Comparison of ENCODE assay signal across 10 mouse cellular contexts in genomic region chr10:42841531-42842195, GRCm38 (mm10). TPM values are rescaled to one million over a fixed set of nuclear protein-coding genes. Genes with fewer than 3 reads are reported as not detected.
DNase-seq lines count a peak whose midpoint lies in the region; ATAC-seq and TF ChIP-seq lines count a peak whose summit lies in the region.
"Had no signal": no experiment of that assay in that cellular context is flagged by ENCODE, and none has a peak within 500 bp of the region (broad histone marks: within the 10 kb centered on the region; RNA-seq: fewer than 3 reads in every experiment).

No protein-coding gene starts in this region.

- no peak overlapping the region for H3K4me3 ChIP-seq in left cerebral cortex, adult 2 months
- H3K4me3 ChIP-seq: embryonic facial prominence, embryonic 13.5 days had no signal

- 0 out of 2 replicates have a peak, but pooled peaks have one; percentile 13 for ATAC-seq in monocyte, adult 5-6 weeks (replicated peaks; ENCODE audit: insufficient number of reproducible peaks, low FRiP score, low TSS enrichment, poor library complexity, severe bottlenecking)

- DNase-seq in left cerebral cortex, adult 2 months (ENCODE audit: extremely low spot score in 1 of 2, low spot score in 2 of 2): no peak
- DNase-seq in left cerebral cortex, postnatal 10 days (ENCODE audit: extremely low spot score in 1 of 2, low spot score in 2 of 2): no peak
- peak; percentile 66 for DNase-seq in ES-CJ7 (ENCODE audit: low read depth, low spot score)
- DNase-seq in c-Kit-positive CD71-positive TER-119-positive erythroid progenitor cells, embryonic 14.5 days (ENCODE audit: low spot score): peak; percentile 26
- no peak for DNase-seq in layer of hippocampus, postnatal 36 days
- no peak for DNase-seq in left cerebral cortex, postnatal 25 days (ENCODE audit: low spot score in 2 of 2)
- DNase-seq in layer of hippocampus, adult 9-10 months (ENCODE audit: low spot score): no peak

- peak; percentile 49 for TF ChIP-seq CTCF in left cerebral cortex, adult 2 months (IDR thresholded peaks at IDR 0.05)

- no peak overlapping the region for H3K27ac ChIP-seq in left cerebral cortex, adult 2 months
- H3K27ac ChIP-seq: embryonic facial prominence, embryonic 13.5 days; hindbrain, embryonic 14.5 days had no signal

- intact Hi-C loops in left cerebral cortex, adult 2 months (cut with DNase I): loop anchor here (1.0 to 5.0 kb wide), 2 partner anchors 101 to 146 kb away; no protein-coding TSS in a partner anchor
- intact Hi-C loops in left cerebral cortex, postnatal 10 days (cut with DNase I): loop anchor here (2.0 kb wide), 1 partner anchor 101 kb away; no protein-coding TSS in a partner anchor
- intact Hi-C loops in left cerebral cortex, postnatal 25 days (cut with DNase I): loop anchor here (1.0 kb wide), 1 partner anchor 101 kb away; no protein-coding TSS in a partner anchor

RNA-seq across cellular contexts. Expression of gene Scml4, which starts 18.5 kb away (rescaled TPM):
- total RNA-seq in left cerebral cortex, adult 2 months (2021): 1 to 10 TPM; 3.6 TPM
- 1 to 10 TPM; 7.7 to 8.4 TPM for total RNA-seq in left cerebral cortex, postnatal 10 days (2021)
- total RNA-seq in monocyte, adult 5-6 weeks (2017): 5.4 to 25.0 TPM (median 10.3 TPM) in 3 replicates
- 1 to 10 TPM; 4.4 to 5.1 TPM for total RNA-seq in layer of hippocampus, postnatal 36 days (2021)
- total RNA-seq in left cerebral cortex, postnatal 25 days (2021): 1 to 10 TPM; 3.7 to 4.1 TPM

Comparison
In these comparisons a context has a peak if more than half of its experiments do, and no peak if none do; other contexts are left out.
1. DNase-seq: peak in ES-CJ7 (single experiment) and c-Kit-positive CD71-positive TER-119-positive erythroid progenitor cells, embryonic 14.5 days (single experiment); none in left cerebral cortex, adult 2 months (0 of 2), left cerebral cortex, postnatal 10 days (0 of 2), layer of hippocampus, postnatal 36 days (0 of 2), left cerebral cortex, postnatal 25 days (0 of 2) and layer of hippocampus, adult 9-10 months (single experiment).